Mouse (Mus musculus): ENCODE results near the gene Ercc1. TPM values are rescaled to one million over a fixed set of nuclear protein-coding genes. Genes with fewer than 3 reads are reported as not detected.

The Ercc1 gene
- total RNA-seq, 1 experiment: 53.2 TPM

DNA sequence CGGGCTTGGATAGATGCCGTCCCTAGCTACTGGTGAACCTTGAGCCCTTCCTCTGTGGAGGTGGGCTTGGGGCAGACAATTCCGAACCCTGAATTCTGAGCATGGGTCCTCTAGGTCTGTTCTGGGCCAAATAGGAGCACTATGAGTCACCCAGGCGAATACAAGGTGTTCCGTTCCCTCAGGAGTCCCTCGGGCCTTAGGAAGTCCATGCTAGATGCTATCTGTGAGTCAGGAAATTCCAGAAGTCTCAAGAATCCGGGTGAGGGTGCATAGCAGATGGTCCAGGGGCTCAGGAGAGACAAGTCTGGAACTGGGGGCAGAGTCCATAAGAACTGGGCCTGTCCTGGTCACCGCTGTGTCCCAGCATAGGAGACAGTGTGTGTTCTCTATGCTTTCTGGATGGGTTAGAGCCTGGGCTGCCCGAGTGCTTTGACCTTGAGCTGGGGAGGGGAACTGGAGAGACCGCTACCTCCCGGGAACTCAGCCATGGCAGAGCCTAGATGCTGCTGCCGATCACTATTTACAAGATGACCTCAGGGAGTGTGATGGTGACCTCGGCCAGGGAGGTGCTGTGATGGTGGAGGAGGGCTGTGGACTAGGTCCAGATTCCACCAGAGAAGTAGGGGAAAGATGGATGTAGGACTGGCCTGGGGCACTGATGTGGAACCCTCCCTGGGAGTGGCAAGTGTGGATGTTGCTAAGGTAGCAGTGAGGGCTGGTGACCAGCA is 4.8 kb downstream of the Ercc1 start:
- H3K36me3 ChIP-seq (ENCODE audit: control insufficient read depth, insufficient read depth, low read length, poor library complexity, severe bottlenecking): peaks cover 19% of the 10 kb centered on the region; the same call in 1 of the 2 replicates
- peaks cover 0 to 20% of the 10 kb centered on the region in 2 experiments; a peak in 2 of 4 replicates for H3K4me1 ChIP-seq (ENCODE audit: control insufficient read depth in 2 of 2, insufficient read depth in 2 of 2, low read length in 2 of 2, poor library complexity in 1 of 2)
- H3K27ac ChIP-seq (ENCODE audit: insufficient read depth, low read depth, low read length, poor library complexity, severe bottlenecking): no peak overlapping the region
- in situ Hi-C loops (cut with MboI; ENCODE audit: low sequenced_read_pairs in 2 of 2, unreplicated experiment in 2 of 2): no loop called here
- no peak for DNase-seq (ENCODE audit: low read depth, low spot score)
- H3K4me3 ChIP-seq (ENCODE audit: insufficient read depth in 1 of 2, low read depth in 1 of 2, low read length in 2 of 2, poor library complexity in 1 of 2, severe bottlenecking in 1 of 2): no peak overlapping the region
- TF ChIP-seq ZC3H11A (IDR thresholded peaks at IDR 0.05; ENCODE audit: borderline replicate concordance, low read depth, low read length) (no peak), CHD2 (IDR thresholded peaks at IDR 0.05; ENCODE audit: low read depth, low read length) (no peak), HCFC1 (IDR thresholded peaks at IDR 0.05; ENCODE audit: borderline replicate concordance, insufficient read depth, low read length) (no peak), ZNF384 (IDR thresholded peaks at IDR 0.05; ENCODE audit: low read depth, low read length) (no peak), MAFK (IDR thresholded peaks at IDR 0.05; ENCODE audit: insufficient read depth, low read depth, low read length) (no peak)
- H3K9me3 ChIP-seq (ENCODE audit: control insufficient read depth, insufficient read depth, low read depth, low read length): no peaks in the 10 kb centered on the region
- H3K9ac ChIP-seq (ENCODE audit: insufficient read depth, low read depth, low read length, poor library complexity, severe bottlenecking): no peak overlapping the region

DNA sequence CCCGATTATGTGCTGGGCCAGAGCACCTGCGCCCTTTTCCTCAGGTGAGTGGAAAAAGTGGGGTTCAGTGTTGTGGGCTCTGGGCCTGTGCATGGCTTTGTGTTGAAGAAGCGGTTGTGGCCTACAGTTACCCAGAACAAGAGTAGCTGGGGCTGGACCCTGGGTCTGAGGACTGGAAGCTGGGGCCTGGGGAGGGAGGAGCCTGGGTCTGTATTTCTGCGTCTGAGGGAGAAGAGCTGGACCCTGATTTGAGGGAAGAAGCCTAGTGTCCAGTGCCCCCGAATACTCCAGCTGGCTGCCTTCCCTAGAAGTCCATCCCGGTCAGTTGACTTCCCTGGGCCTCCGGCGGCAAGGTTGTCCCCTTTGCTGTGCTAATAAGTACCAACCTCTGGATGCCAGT is 5.6 kb downstream of the Ercc1 start:
- DNase-seq (ENCODE audit: low read depth, low spot score): no peak
- peaks cover 0 to 18% of the 10 kb centered on the region in 2 experiments; a peak in 2 of 4 replicates for H3K4me1 ChIP-seq (ENCODE audit: control insufficient read depth in 2 of 2, insufficient read depth in 2 of 2, low read length in 2 of 2, poor library complexity in 1 of 2)
- H3K4me3 ChIP-seq (ENCODE audit: insufficient read depth in 1 of 2, low read depth in 1 of 2, low read length in 2 of 2, poor library complexity in 1 of 2, severe bottlenecking in 1 of 2): no peak overlapping the region
- H3K9me3 ChIP-seq (ENCODE audit: control insufficient read depth, insufficient read depth, low read depth, low read length): no peaks in the 10 kb centered on the region
- no peak overlapping the region for H3K27ac ChIP-seq (ENCODE audit: insufficient read depth, low read depth, low read length, poor library complexity, severe bottlenecking)
- in situ Hi-C loops (cut with MboI; ENCODE audit: low sequenced_read_pairs in 2 of 2, unreplicated experiment in 2 of 2): no loop called here
- TF ChIP-seq CHD2 (IDR thresholded peaks at IDR 0.05; ENCODE audit: low read depth, low read length) (no peak), ZNF384 (IDR thresholded peaks at IDR 0.05; ENCODE audit: low read depth, low read length) (no peak), MAFK (IDR thresholded peaks at IDR 0.05; ENCODE audit: insufficient read depth, low read depth, low read length) (no peak), HCFC1 (IDR thresholded peaks at IDR 0.05; ENCODE audit: borderline replicate concordance, insufficient read depth, low read length) (no peak), ZC3H11A (IDR thresholded peaks at IDR 0.05; ENCODE audit: borderline replicate concordance, low read depth, low read length) (no peak)
- peaks cover 26% of the 10 kb centered on the region; the same call in 1 of the 2 replicates for H3K36me3 ChIP-seq (ENCODE audit: control insufficient read depth, insufficient read depth, low read length, poor library complexity, severe bottlenecking)
- H3K9ac ChIP-seq (ENCODE audit: insufficient read depth, low read depth, low read length, poor library complexity, severe bottlenecking): no peak overlapping the region

DNA sequence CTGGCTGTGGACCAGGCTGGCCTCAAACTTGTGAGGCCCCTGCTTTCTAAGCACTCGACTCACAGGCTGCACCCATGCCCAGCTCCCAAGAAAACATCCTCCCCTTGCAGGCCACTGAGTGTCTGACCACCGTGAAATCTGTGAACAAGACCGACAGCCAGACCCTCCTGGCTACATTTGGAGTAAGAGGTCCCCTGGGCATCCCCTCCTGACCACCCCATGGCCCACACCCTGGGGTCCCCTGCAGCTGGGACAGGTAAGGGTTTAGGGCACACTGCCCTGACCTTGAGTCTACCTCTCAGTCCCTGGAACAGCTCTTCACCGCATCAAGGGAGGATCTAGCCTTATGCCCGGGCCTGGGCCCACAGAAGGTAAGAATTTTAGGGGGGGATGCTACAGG is 10.4 kb downstream of the Ercc1 start:
- Histone ChIP-seq H3K36me3 (ENCODE audit: control insufficient read depth, insufficient read depth, low read length, poor library complexity, severe bottlenecking) (peaks cover 38% of the 10 kb centered on the region), H3K4me3 (ENCODE audit: insufficient read depth in 1 of 2, low read depth in 1 of 2, low read length in 2 of 2, poor library complexity in 1 of 2, severe bottlenecking in 1 of 2) (no peak overlapping the region), H3K9ac (ENCODE audit: insufficient read depth, low read depth, low read length, poor library complexity, severe bottlenecking) (no peak overlapping the region), H3K4me1 (ENCODE audit: control insufficient read depth in 2 of 2, insufficient read depth in 2 of 2, low read length in 2 of 2, poor library complexity in 1 of 2) (peaks cover 0 to 13% of the 10 kb centered on the region in 2 experiments; a peak in 2 of 4 replicates), H3K27ac (ENCODE audit: insufficient read depth, low read depth, low read length, poor library complexity, severe bottlenecking) (no peak overlapping the region), H3K9me3 (ENCODE audit: control insufficient read depth, insufficient read depth, low read depth, low read length) (no peaks in the 10 kb centered on the region)
- TF ChIP-seq HCFC1 (IDR thresholded peaks at IDR 0.05; ENCODE audit: borderline replicate concordance, insufficient read depth, low read length): no peak
- no peak for TF ChIP-seq ZC3H11A (IDR thresholded peaks at IDR 0.05; ENCODE audit: borderline replicate concordance, low read depth, low read length)
- TF ChIP-seq CHD2 (IDR thresholded peaks at IDR 0.05; ENCODE audit: low read depth, low read length): no peak
- TF ChIP-seq MAFK (IDR thresholded peaks at IDR 0.05; ENCODE audit: insufficient read depth, low read depth, low read length): no peak
- TF ChIP-seq ZNF384 (IDR thresholded peaks at IDR 0.05; ENCODE audit: low read depth, low read length): no peak
- in situ Hi-C loops (cut with MboI; ENCODE audit: low sequenced_read_pairs in 2 of 2, unreplicated experiment in 2 of 2): no loop called here
- DNase-seq (ENCODE audit: low read depth, low spot score): no peak

DNA sequence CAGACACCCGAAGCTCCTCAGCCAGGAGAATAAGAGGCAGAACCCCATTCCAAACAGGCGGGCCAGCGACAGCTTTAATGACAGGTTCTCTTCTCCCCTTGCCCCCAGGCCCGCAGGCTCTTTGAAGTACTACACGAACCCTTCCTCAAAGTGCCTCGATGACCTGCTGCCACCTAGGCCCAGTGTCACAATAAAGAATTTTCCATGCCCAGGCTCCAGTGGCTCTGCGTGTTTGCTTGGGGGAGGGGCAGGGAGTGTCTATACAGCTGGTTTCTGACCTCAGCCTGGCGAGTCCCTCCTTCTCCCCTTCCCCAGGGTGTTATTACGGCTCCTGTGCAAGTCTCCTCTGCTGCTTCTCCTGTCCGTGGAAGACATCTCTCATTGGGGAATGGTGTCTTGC is 11.7 kb downstream of the Ercc1 start:
- no peak for TF ChIP-seq CHD2 (IDR thresholded peaks at IDR 0.05; ENCODE audit: low read depth, low read length)
- no peak for TF ChIP-seq HCFC1 (IDR thresholded peaks at IDR 0.05; ENCODE audit: borderline replicate concordance, insufficient read depth, low read length)
- no peak overlapping the region for H3K4me3 ChIP-seq (ENCODE audit: insufficient read depth in 1 of 2, low read depth in 1 of 2, low read length in 2 of 2, poor library complexity in 1 of 2, severe bottlenecking in 1 of 2)
- H3K9ac ChIP-seq (ENCODE audit: insufficient read depth, low read depth, low read length, poor library complexity, severe bottlenecking): no peak overlapping the region
- H3K27ac ChIP-seq (ENCODE audit: insufficient read depth, low read depth, low read length, poor library complexity, severe bottlenecking): no peak overlapping the region
- H3K36me3 ChIP-seq (ENCODE audit: control insufficient read depth, insufficient read depth, low read length, poor library complexity, severe bottlenecking): peaks cover 32% of the 10 kb centered on the region
- in situ Hi-C loops (cut with MboI; ENCODE audit: low sequenced_read_pairs in 2 of 2, unreplicated experiment in 2 of 2): no loop called here
- DNase-seq (ENCODE audit: low read depth, low spot score): no peak
- no peaks in the 10 kb centered on the region for H3K9me3 ChIP-seq (ENCODE audit: control insufficient read depth, insufficient read depth, low read depth, low read length)
- H3K4me1 ChIP-seq (ENCODE audit: control insufficient read depth in 2 of 2, insufficient read depth in 2 of 2, low read length in 2 of 2, poor library complexity in 1 of 2): peaks cover 0 to 12% of the 10 kb centered on the region in 2 experiments; a peak in 2 of 4 replicates
